Mouse (Mus musculus) gastrocnemius, postnatal 25 days (tissue): Measurements from ENCODE around the gene 4833439L19Rik. TPM values are rescaled to one million over a fixed set of nuclear protein-coding genes. Genes with fewer than 3 reads are reported as not detected.

Experiments used
- DNase-seq: peaks from one replicate; pipeline ENCODE4 v3.0.0; 2022
- total RNA-seq, 2 experiments: library from RNA; stranded (reverse); gene quantifications; 1 replicate in 1 of 2; 2 replicates in 1 of 2; pipeline ENCODE4 v1.2.3; 2021

4833439L19Rik gene
- total RNA-seq, 2 experiments from 2014 or later = 145 to 160 TPM

DNA sequence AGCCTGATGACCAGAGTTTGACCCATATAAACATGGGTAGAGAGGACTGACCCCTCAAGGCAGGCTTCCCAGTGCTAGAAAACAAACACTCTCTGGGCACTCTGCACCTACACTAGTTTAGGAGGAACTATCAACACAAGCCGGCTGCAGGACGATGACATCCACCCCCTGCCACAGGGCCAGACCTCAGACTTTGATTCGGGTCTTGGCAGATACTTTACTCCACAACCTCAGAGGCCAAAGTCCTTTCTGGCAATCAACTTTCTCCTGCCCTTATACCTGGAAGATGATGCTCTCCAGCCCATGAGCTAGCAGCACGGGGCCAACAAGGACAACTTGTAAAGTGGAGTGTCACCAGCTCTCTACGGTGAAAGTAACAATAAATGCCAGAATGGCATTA is 17.6 kb upstream of the 4833439L19Rik start:
- no peak for DNase-seq

DNA sequence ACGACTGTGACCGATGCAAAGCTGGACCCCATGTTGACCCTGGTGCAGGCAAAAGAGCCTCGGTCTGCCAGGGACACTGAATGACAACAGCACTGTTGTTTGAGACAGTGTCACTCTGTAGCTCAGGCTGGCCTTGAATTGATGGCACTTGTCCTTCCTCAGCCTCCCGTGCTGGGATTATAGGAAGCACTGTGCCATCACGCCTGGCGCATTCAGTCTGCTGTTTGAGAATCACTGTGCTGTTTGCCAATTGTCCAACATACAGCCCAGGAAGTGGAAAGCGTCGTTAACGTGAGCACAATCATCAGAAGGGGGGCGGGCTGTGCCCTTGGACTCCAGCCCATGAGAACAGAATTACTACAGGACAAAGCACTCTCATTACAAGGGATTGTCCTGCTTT is 16.9 kb upstream of the 4833439L19Rik start:
- DNase-seq = no peak

GRCm38 (mm10) chr13:54581385-54581784 is 16.1 kb upstream of the 4833439L19Rik start:
- no peak for DNase-seq

GRCm38 (mm10) chr13:54577652-54578507 is 12.6 kb upstream of the 4833439L19Rik start:
- no peak for DNase-seq

- no peak for DNase-seq
These were observed 10.3 kb upstream of the 4833439L19Rik start for GRCm38 (mm10) chr13:54575489-54575888.

DNA sequence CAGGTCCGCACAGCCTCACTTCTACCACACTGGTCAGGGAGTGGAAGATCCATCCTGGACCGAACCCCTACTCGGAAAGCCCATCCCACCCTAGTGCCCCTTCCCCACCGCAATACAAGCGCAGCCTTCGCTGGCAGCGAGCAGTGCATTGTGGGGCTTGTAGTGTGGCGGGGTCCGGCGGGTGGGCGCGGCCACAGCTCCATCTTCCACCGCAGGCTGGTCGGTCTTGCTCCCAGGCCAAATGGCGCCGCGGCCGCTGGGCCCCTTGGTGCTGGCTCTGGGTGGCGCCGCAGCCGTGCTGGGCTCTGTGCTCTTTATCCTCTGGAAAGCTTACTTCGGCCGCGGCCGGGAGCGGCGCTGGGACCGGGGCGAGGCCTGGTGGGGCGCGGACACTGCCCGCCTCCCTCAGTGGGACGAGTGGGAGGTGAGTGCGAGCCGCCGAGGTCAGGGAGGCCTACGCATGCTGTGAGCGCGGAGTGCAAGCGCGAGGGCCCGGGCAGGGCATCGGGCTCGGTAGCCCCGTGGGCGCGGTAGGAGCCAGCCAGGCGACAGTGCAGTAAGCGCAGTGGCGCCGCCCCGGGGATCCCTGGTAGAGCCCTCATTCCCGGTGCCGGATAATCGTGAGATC is 9.7 kb upstream of the 4833439L19Rik start, which contains the start of gene Arl10:
Arl10 (plus strand) TSS at position 162 of the 628 bp plus-strand sequence.
- DNase-seq = peak; percentile 76

DNA sequence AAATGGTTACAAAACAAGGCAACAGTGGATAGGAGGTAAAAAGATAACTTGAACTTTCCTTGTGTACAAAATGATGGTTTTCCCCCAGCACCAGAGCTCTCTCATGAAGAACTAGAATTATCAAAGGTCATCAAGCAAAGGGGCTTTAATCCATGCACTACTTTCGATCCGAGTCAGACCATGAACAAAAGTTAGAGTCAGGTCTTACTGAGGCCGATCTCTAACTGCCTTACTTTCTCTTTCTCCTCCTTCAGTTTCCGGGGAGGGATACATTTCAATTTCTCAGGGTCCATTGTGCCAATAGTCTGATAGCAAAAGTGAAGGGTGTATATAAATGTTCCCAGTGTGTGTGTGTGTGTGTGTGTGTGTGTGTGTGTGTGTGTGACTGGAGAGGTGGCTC is 7.4 kb upstream of the 4833439L19Rik start:
- DNase-seq = no peak

DNA sequence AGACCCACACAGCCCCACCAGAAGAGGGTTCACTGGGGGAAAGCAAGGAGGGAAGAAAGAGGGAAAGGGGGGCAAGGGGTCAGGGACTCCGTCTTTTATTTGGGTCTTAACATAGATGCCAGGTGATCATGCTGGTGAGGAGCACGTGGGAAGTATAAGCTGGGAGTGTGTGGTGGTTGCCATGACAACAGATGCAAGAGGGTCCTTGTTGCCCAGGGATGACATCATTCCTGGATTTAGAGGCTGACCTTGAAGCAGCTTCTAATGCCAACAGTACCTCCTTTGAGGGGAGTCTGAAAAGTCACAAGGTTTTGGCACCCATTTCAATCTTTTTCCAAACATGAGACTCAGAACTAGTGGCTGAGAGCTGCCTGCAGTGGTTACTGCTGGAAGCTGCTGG is 6.4 kb upstream of the 4833439L19Rik start:
- no peak for DNase-seq

DNA sequence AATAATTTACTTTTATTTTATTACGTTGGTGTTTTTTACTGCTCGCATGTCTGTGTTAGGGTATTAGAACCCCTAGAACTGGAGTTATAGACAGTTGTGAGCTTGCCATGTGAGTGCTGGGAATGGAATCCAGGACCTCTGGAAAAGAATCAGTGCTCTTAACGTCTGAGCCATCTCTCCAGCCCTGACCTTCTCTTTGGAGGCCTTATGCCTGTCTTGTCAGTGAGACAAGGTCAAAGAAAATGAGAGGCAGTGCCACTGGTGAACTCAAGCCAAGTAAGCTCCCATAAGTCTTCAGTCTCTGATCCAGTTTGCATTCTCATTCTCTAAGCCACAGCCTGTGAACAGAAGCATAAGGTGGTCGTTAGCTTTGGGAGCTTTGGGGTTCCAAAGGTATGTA is 5.5 kb upstream of the 4833439L19Rik start:
- no peak for DNase-seq

DNA sequence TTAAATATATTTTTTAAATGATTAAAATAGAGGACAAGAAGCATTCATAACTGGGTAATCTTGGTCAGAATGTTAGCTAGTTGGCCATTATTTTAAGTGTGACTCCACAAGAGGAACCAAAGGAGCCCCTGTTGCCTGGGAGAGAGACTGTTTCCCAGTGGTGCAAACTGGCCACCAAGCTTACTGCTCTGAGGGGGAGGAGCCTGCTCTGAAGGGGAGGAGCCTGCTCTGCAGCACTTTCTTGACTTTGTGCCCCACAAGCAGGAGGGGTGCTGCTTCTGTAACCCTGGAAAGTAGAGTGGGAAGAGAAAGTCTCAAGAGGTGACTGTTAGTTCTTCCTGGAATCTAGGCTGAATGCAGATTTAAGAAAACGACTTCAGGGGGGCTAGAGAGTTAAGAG is 4.0 kb upstream of the 4833439L19Rik start:
- no peak for DNase-seq

- DNase-seq = no peak
These were observed 3.1 kb upstream of the 4833439L19Rik start for GRCm38 (mm10) chr13:54568380-54568779.

- DNase-seq = peak; percentile 31
These were observed 535 bp upstream of the 4833439L19Rik start for GRCm38 (mm10) chr13:54565594-54566345.

DNA sequence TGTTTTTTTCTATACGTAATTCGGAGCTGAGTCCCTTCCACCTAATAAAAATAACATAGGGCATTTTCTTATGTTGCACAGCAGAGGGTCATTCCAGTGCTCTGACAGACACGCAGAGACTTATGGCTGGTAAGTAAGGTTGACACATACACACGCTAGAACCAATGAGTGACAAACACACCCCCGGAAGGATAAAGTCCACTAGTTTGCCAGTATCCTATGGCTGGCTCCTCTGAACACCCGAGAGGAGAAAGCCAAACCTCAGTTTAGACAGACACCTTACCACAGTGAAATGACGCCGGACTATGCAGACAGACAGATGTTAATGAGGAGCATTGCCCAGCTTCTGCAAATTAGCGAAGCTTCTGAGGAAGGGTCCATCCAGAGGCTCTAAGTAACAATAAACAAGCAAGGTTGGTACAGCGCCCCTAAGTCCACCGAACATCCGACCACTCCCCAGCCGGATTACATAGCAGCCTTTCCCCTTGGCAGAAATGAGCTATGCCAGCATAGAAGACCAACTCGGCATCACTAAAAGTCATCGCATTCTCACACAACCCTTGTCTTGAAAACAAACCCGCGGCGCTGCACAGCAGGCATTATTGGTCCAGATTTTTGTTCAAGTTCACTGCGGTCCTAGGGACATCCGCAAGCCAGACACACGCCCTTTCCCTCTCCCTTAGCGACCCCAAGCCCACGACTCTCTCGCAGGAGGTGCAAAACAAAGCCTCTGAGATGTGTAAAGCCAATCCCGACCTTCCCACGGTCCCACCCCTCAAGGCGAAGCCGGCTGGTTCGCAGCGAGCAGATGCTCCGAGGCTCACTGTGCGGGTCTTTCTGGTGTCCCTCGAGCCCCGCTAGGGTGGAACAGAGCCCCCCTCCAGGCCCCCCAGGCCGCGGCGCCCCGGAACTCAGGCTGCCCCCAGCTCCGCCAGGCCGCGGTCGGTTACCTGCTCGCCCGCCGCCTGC is 719 bp downstream of the 4833439L19Rik start:
- DNase-seq = no peak

- DNase-seq = peak; percentile 54
These were observed 2.7 kb downstream of the 4833439L19Rik start for GRCm38 (mm10) chr13:54562562-54562961.

DNA sequence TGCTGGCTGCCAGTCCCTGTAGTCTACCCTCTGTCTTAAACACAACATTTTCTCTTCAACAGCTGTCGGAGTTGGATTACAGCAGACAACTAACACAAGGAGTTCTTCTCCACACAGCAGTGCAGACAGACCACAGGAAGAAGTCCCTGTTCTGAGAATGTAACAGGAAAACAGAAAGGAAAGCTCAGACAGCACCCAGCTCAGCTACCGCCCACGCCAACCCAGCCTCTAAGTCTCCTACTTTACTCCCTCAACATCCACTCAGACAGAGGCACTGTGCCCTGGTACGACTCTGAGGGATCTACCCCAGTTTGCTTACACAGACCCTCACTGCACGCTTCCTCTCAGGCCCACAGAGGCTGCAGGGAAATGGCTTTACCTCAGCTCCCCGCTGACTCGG is 4.6 kb downstream of the 4833439L19Rik start:
- DNase-seq = no peak

GRCm38 (mm10) chr13:54559656-54560055 is 5.6 kb downstream of the 4833439L19Rik start:
- DNase-seq = no peak

- DNase-seq = no peak
These were observed 7.6 kb downstream of the 4833439L19Rik start for GRCm38 (mm10) chr13:54557652-54558051.

GRCm38 (mm10) chr13:54556796-54557195 is 8.4 kb downstream of the 4833439L19Rik start:
- peak; percentile 75 for DNase-seq

GRCm38 (mm10) chr13:54556176-54556575 is 9.1 kb downstream of the 4833439L19Rik start:
- no peak for DNase-seq

GRCm38 (mm10) chr13:54548036-54548435 is 17.2 kb downstream of the 4833439L19Rik start:
- no peak for DNase-seq

- DNase-seq = no peak
These were observed 33.1 kb downstream of the 4833439L19Rik start for GRCm38 (mm10) chr13:54532134-54532533.

GRCm38 (mm10) chr13:54527140-54527539 is 38.1 kb downstream of the 4833439L19Rik start:
- DNase-seq = no peak
